Mouse (Mus musculus) embryonic facial prominence, embryonic 11.5 days (tissue): ENCODE results near the gene Tbc1d22b. TPM values are rescaled to one million over a fixed set of nuclear protein-coding genes. Genes with fewer than 3 reads are reported as not detected.
"Not testable (repeated sequence)": the region's sequence is repeated elsewhere in the genome, so short reads cannot be mapped to it uniquely, and the experiment has no call there.

Experiments
- ATAC-seq: fragments of 200-750 bp; cut with Nextera tagmentation; replicated peaks from 2 replicates; pipeline ENCODE4 v1.8.0; 2017; ENCODE audit warnings: low read depth; ENCODE audit not compliant: insufficient number of reproducible peaks, low FRiP score, low TSS enrichment
- DNase-seq: peaks from one replicate; pipeline ENCODE4 v3.0.0-alpha.2; 2015; ENCODE audit warnings: low spot score
- H3K27ac ChIP-seq: fragments of 300-500 bp; sonication (generic); replicated peaks from 2 replicates; pipeline ENCODE4 v1.5.1; 2014; ENCODE audit warnings: mild to moderate bottlenecking, low read depth, low read length, control low read depth
- H3K27me3 ChIP-seq: fragments of 300-500 bp; sonication (generic); 2 replicates; pipeline ENCODE4 v1.6.1; 2014; ENCODE audit warnings: mild to moderate bottlenecking, low read length, moderate library complexity, mixed read lengths; ENCODE audit not compliant: control insufficient read depth, insufficient read depth
- H3K36me3 ChIP-seq: fragments of 300-500 bp; sonication (generic); replicated peaks from 2 replicates; pipeline ENCODE4 v1.6.1; 2014; ENCODE audit warnings: low read depth, mild to moderate bottlenecking, low read length, moderate library complexity, mixed read lengths; ENCODE audit not compliant: control insufficient read depth, insufficient read depth
- H3K4me1 ChIP-seq: fragments of 300-500 bp; sonication (generic); 2 replicates; pipeline ENCODE4 v1.6.1; 2014; ENCODE audit warnings: low read length, mixed read lengths; ENCODE audit not compliant: control insufficient read depth, insufficient read depth
- H3K4me2 ChIP-seq: fragments of 300-500 bp; sonication (generic); 2 replicates; pipeline ENCODE4 v1.6.1; 2014; ENCODE audit warnings: low read depth, mild to moderate bottlenecking, control low read depth, low read length, moderate library complexity
- H3K4me3 ChIP-seq: fragments of 300-500 bp; sonication (generic); 2 replicates; pipeline ENCODE4 v1.5.1; 2014; ENCODE audit warnings: low read depth, low read length, control low read depth
- H3K9ac ChIP-seq: fragments of 300-500 bp; sonication (generic); replicated peaks from 2 replicates; pipeline ENCODE4 v1.6.1; 2014; ENCODE audit warnings: mild to moderate bottlenecking, control low read depth, low read length
- H3K9me3 ChIP-seq: fragments of 300-500 bp; sonication (generic); replicated peaks from 2 replicates; pipeline ENCODE4 v1.6.1; 2016; ENCODE audit warnings: mild to moderate bottlenecking, low read length, inconsistent platforms, mixed read lengths; ENCODE audit not compliant: control insufficient read depth
- WGBS: fragments of 180-500 bp; shearing (Covaris S2); extraction: QIAGEN DNeasy Blood & Tissue Kit; methylation state at CpG from one replicate; pipeline ENCODE4 v1.1.7; 2014; 5-methylcytosine and 5-hydroxymethylcytosine counted together
- polyA plus RNA-seq: library from polyadenylated mRNA; unstranded; fragments of >200 nt; fragmentation: Nextera tagmentation; extraction: Ambion mirVana; gene quantifications from 2 replicates; pipeline ENCODE4 v1.2.1, GENCODE M21; 2014

The Tbc1d22b gene
- polyA plus RNA-seq, 1 experiment from 2014 or later, result 16.7 TPM

DNA sequence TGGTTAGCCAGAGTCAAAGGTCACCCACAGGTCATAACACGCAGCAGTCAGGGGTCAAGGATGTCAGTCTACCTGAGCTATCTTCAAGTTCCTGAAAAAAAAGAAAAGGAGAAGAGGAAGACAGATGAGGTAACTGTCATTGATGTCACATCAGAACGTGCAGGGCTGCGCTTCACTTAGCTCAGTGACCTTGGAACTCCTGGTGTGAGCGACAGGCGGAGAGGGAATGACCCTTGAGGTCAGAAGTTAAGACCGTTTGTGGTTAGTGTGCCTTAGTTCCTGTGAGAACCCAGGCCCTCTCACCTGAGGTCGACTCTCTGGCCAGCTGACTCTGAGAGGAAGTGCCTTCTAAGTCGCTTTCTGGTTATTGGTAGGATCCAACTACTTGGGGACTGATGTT is 38.9 kb upstream of the Tbc1d22b start:
- no peaks in the 10 kb centered on the region for H3K4me1 ChIP-seq
- no peaks in the 10 kb centered on the region for H3K36me3 ChIP-seq
- no peak overlapping the region for H3K4me3 ChIP-seq
- H3K9me3 ChIP-seq, result no peaks in the 10 kb centered on the region
- DNase-seq, result no peak
- 52% methylated on average over 8 of the region's 8 CpGs for WGBS
- no peak overlapping the region for H3K9ac ChIP-seq
- no peak overlapping the region for H3K4me2 ChIP-seq
- H3K27me3 ChIP-seq, result no peaks in the 10 kb centered on the region
- no peak for ATAC-seq
- H3K27ac ChIP-seq, result no peak overlapping the region

- WGBS, result 27% methylated on average over 13 of the region's 13 CpGs
- Histone ChIP-seq H3K27ac (no peak overlapping the region), H3K36me3 (no peaks in the 10 kb centered on the region), H3K4me2 (no peak overlapping the region), H3K4me1 (no peaks in the 10 kb centered on the region), H3K27me3 (no peaks in the 10 kb centered on the region), H3K9ac (no peak overlapping the region), H3K4me3 (no peak overlapping the region), H3K9me3 (no peaks in the 10 kb centered on the region)
- ATAC-seq (0 out of 2 replicates have a peak, but pooled peaks have one; percentile 42), DNase-seq (peak; percentile 77)
These were observed 36.4 kb upstream of the Tbc1d22b start for GRCm38 (mm10) chr17:29513044-29513730.

DNA sequence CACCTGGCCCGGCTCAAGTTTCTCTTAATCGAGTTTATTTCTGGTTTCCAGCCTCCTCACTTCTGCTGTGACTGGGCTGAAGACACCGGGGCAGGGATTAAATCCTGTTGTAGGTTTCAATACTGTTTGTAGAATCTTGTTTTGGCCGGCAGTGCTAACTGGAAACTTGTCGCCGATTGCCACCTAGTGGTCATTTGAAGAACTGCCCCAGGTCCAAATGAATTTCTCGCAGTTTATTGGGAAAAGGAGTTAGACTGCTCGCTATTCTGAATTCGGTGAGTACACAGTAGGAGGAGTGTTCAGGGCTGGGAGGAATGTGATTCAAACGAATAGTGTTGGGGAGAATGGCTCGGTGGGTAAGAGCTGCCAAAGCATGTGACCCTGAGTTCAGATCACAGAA is 35.1 kb upstream of the Tbc1d22b start:
- DNase-seq (peak; percentile 88), ATAC-seq (no peak)
- Histone ChIP-seq H3K9ac (no peak overlapping the region), H3K4me2 (no peak overlapping the region), H3K9me3 (no peaks in the 10 kb centered on the region), H3K27me3 (no peaks in the 10 kb centered on the region), H3K36me3 (no peaks in the 10 kb centered on the region), H3K27ac (no peak overlapping the region), H3K4me1 (no peaks in the 10 kb centered on the region), H3K4me3 (no peak overlapping the region)
- WGBS, result under 1% methylated on average over 11 of the region's 11 CpGs

DNA sequence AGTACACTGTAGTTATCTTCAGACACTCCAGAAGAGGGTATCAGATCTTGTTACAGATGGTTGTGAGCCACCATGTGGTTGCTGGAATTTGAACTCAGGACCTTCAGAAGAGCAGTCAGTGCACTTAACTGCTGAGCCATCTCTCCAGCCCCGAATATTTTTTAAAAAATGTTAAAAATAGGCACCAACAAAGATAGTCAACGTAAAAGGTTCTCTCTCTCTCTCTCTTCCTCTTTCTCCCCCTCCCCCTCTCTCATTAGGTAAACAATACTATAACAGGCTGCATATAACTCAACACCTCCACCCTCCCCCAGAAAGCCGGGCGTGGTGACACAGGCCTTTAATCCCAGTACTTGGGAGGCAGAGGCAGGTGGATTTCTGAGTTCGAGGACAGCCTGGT is 30.9 kb upstream of the Tbc1d22b start:
- H3K36me3 ChIP-seq, H3K4me1 ChIP-seq, H3K9ac ChIP-seq, H3K27me3 ChIP-seq, H3K4me2 ChIP-seq, H3K27ac ChIP-seq, DNase-seq, H3K4me3 ChIP-seq, H3K9me3 ChIP-seq, ATAC-seq: not testable (repeated sequence)
- WGBS, result 94% methylated on average over 5 of the region's 5 CpGs

DNA sequence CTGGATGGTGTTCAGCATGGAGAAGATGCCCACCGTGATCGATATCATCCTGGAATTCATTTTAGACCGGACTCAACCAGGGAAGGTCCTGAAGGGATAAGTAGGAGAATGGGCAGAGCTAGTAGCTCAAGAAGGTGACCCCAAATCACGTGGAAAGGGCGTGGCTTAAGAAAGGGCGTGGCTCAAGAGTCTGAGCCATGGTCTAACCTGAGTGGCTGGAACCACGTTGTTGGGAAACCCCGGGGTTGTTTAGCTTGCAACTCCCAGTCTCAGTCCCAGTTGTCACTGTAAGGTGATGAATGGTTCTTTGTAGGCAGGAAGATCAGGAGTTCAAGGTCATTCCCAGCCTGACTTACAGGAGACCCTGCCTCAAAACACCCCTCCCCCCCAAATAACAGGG is 29.9 kb upstream of the Tbc1d22b start:
- DNase-seq (no peak), ATAC-seq (no peak)
- no peaks in the 10 kb centered on the region for H3K9me3 ChIP-seq
- WGBS, result 76% methylated on average over 8 of the region's 8 CpGs
- no peak overlapping the region for H3K4me3 ChIP-seq
- H3K4me2 ChIP-seq, result no peak overlapping the region
- no peaks in the 10 kb centered on the region for H3K27me3 ChIP-seq
- H3K9ac ChIP-seq, result no peak overlapping the region
- H3K4me1 ChIP-seq, result no peaks in the 10 kb centered on the region
- no peaks in the 10 kb centered on the region for H3K36me3 ChIP-seq
- no peak overlapping the region for H3K27ac ChIP-seq

DNA sequence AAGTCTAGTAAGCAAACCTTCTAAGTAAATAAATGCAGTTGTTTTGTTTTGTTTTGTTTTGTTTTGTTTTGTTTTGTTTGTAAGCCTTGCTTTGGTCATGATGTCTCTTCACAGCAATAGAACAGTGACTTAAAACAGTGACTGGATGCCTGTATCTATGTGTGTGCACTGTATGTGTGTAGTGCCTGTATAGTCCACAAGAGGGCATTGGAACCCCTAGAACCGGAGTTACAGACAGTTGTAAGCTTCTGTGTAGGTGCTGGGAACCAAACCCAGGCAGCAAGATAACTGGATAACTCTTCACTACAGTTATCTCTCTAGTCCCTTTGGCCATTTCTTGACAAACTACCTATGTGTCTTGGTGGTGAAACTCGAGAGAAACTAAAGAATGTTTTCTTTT is 24.0 kb upstream of the Tbc1d22b start:
- Histone ChIP-seq H3K27me3 (no peaks in the 10 kb centered on the region), H3K27ac (no peak overlapping the region), H3K4me2 (no peak overlapping the region), H3K9me3 (no peaks in the 10 kb centered on the region), H3K4me3 (no peak overlapping the region), H3K36me3 (no peaks in the 10 kb centered on the region), H3K4me1 (no peaks in the 10 kb centered on the region), H3K9ac (no peak overlapping the region)
- ATAC-seq, result no peak
- WGBS, result 79% methylated on average over 2 of the region's 2 CpGs
- DNase-seq, result no peak

DNA sequence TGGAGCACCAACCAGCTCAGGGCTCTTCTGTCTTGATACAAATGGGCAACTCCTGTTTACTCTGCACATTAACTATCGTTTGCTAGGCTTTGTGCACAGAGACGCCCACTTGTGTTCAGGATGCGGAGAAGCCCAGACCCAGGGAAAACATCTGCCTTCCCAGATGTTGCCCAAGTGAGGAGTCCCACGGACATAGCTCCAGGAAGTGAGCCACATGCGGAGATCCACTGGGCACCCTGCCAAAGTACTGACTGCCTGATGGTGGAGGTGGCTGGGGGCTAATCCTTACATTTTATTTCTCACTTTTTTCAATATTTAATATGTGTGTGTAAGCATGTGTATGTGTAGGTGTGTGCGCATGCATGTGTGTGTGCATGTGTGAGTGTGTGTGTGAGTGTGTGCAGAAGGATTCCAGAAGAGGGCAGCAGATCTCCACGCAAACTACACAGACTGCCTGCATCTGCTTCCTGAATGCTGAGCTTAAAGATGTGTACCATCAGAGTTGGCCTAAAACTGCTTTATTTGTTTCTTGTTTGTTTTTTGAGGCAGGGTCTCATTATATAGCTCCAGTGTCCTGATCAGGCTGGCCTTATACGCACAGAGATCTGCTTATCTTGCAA is 20.9 kb upstream of the Tbc1d22b start:
- Histone ChIP-seq H3K4me3 (no peak overlapping the region), H3K9me3 (no peaks in the 10 kb centered on the region), H3K27me3 (no peaks in the 10 kb centered on the region), H3K4me2 (no peak overlapping the region), H3K36me3 (no peaks in the 10 kb centered on the region), H3K9ac (no peak overlapping the region), H3K27ac (no peak overlapping the region), H3K4me1 (no peaks in the 10 kb centered on the region)
- DNase-seq, result no peak
- 91% methylated on average over 8 of the region's 8 CpGs for WGBS
- ATAC-seq, result no peak

DNA sequence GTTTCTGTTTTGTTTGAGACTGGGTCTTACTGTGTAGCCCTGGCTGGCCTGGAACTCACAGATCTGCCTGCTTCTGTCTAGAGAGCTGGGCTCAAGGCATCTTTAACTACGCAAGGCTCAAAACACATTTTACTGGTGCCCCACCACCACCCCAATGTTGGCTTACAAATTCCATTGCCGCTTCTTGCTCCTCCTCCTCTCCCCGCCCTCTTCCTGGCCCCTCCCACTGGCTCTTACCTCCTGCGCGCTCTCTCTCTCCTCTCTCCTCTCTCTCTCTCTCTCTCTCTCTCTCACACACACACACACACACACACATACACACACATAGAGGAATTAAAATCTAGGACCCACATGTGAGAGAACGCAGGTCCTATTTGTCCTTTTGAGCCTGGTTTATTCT is 19.1 kb upstream of the Tbc1d22b start:
- Histone ChIP-seq H3K4me2 (no peak overlapping the region), H3K9ac (no peak overlapping the region), H3K27ac (no peak overlapping the region), H3K9me3 (no peaks in the 10 kb centered on the region), H3K36me3 (no peaks in the 10 kb centered on the region), H3K4me1 (no peaks in the 10 kb centered on the region), H3K4me3 (no peak overlapping the region), H3K27me3 (no peaks in the 10 kb centered on the region)
- ATAC-seq (no peak), DNase-seq (no peak)
- 77% methylated on average over 6 of the region's 6 CpGs for WGBS
